Mouse (Mus musculus) megakaryocyte, embryonic 14.5 days (primary cell): ENCODE results near the gene Stard13.

Source experiments
- FLI1 ChIP-seq: IDR thresholded peaks from 2 replicates; pipeline ENCODE4 v1.6.1; 2012; ENCODE audit warnings: low read length, inconsistent platforms, mixed read lengths
- GATA1 ChIP-seq: IDR thresholded peaks from 3 replicates; pipeline ENCODE4 v1.6.1; 2012; ENCODE audit warnings: mixed read lengths, low read length, inconsistent platforms, borderline replicate concordance

GRCm38 (mm10) chr5:151001111-151001510 is 232.5 kb downstream of the Stard13 start:
- no peak for TF ChIP-seq GATA1
- TF ChIP-seq FLI1 = no peak
